Mouse (Mus musculus): ENCODE results near the gene Nt5dc3.
A peak's percentile ranks its signal among the peaks of the same experiment; 100 is the strongest.

Gene Nt5dc3

GRCm38 (mm10) chr10:86777614-86778319, 1.0 kb upstream of the Nt5dc3 start:
- no peak for ATAC-seq (ENCODE audit: insufficient number of reproducible peaks, low FRiP score, low TSS enrichment)

- ATAC-seq (ENCODE audit: insufficient number of reproducible peaks, low FRiP score, low TSS enrichment), result peak; percentile 33
Measured at GRCm38 (mm10) chr10:86779117-86779755, 431 bp downstream of the Nt5dc3 start.

GRCm38 (mm10) chr10:86779816-86780500, 1.2 kb downstream of the Nt5dc3 start:
- ATAC-seq (ENCODE audit: insufficient number of reproducible peaks, low FRiP score, low TSS enrichment), result no peak

- no peak for ATAC-seq (ENCODE audit: insufficient number of reproducible peaks, low FRiP score, low TSS enrichment)
Measured at GRCm38 (mm10) chr10:86781641-86782040, 2.8 kb downstream of the Nt5dc3 start.

GRCm38 (mm10) chr10:86782656-86783055, 3.9 kb downstream of the Nt5dc3 start:
- ATAC-seq (ENCODE audit: insufficient number of reproducible peaks, low FRiP score, low TSS enrichment), result no peak

- ATAC-seq (ENCODE audit: insufficient number of reproducible peaks, low FRiP score, low TSS enrichment), result no peak
Measured at GRCm38 (mm10) chr10:86783561-86783960, 4.8 kb downstream of the Nt5dc3 start.

- ATAC-seq (ENCODE audit: insufficient number of reproducible peaks, low FRiP score, low TSS enrichment), result no peak
Measured at GRCm38 (mm10) chr10:86784126-86784675, 5.4 kb downstream of the Nt5dc3 start.

- ATAC-seq (ENCODE audit: insufficient number of reproducible peaks, low FRiP score, low TSS enrichment), result no peak
Measured at GRCm38 (mm10) chr10:86785396-86785795, 6.6 kb downstream of the Nt5dc3 start.

- no peak for ATAC-seq (ENCODE audit: insufficient number of reproducible peaks, low FRiP score, low TSS enrichment)
Measured at GRCm38 (mm10) chr10:86786083-86786482, 7.3 kb downstream of the Nt5dc3 start.

- ATAC-seq (ENCODE audit: insufficient number of reproducible peaks, low FRiP score, low TSS enrichment), result no peak
Measured at GRCm38 (mm10) chr10:86788193-86788592, 9.4 kb downstream of the Nt5dc3 start.

- no peak for ATAC-seq (ENCODE audit: insufficient number of reproducible peaks, low FRiP score, low TSS enrichment)
Measured at GRCm38 (mm10) chr10:86789146-86789672, 10.4 kb downstream of the Nt5dc3 start.

- no peak for ATAC-seq (ENCODE audit: insufficient number of reproducible peaks, low FRiP score, low TSS enrichment)
Measured at GRCm38 (mm10) chr10:86791507-86792184, 12.8 kb downstream of the Nt5dc3 start.

GRCm38 (mm10) chr10:86793509-86793951, 14.7 kb downstream of the Nt5dc3 start:
- 0 out of 2 replicates have a peak, but pooled peaks have one; percentile 34 for ATAC-seq (ENCODE audit: insufficient number of reproducible peaks, low FRiP score, low TSS enrichment)

GRCm38 (mm10) chr10:86794196-86794595, 15.4 kb downstream of the Nt5dc3 start:
- ATAC-seq (ENCODE audit: insufficient number of reproducible peaks, low FRiP score, low TSS enrichment), result no peak

- ATAC-seq (ENCODE audit: insufficient number of reproducible peaks, low FRiP score, low TSS enrichment), result peak; percentile 65; the same call in 1 of the 2 replicates
Measured at GRCm38 (mm10) chr10:86794794-86795535, 16.2 kb downstream of the Nt5dc3 start.

GRCm38 (mm10) chr10:86796073-86796741, 17.4 kb downstream of the Nt5dc3 start:
- ATAC-seq (ENCODE audit: insufficient number of reproducible peaks, low FRiP score, low TSS enrichment), result no peak

- ATAC-seq (ENCODE audit: insufficient number of reproducible peaks, low FRiP score, low TSS enrichment), result no peak
Measured at GRCm38 (mm10) chr10:86807362-86807761, 28.6 kb downstream of the Nt5dc3 start.

- no peak for ATAC-seq (ENCODE audit: insufficient number of reproducible peaks, low FRiP score, low TSS enrichment)
Measured at GRCm38 (mm10) chr10:86808013-86808758, 29.4 kb downstream of the Nt5dc3 start.
